Mouse (Mus musculus): ENCODE measurements around the gene Dock9.
"Not testable (repeated sequence)": the region's sequence is repeated elsewhere in the genome, so short reads cannot be mapped to it uniquely, and the experiment has no call there.

Gene Dock9

GRCm38 (mm10) chr14:121700013-121700412 is 97.6 kb downstream of the Dock9 start:
- no peak for DNase-seq (ENCODE audit: low spot score)

DNA sequence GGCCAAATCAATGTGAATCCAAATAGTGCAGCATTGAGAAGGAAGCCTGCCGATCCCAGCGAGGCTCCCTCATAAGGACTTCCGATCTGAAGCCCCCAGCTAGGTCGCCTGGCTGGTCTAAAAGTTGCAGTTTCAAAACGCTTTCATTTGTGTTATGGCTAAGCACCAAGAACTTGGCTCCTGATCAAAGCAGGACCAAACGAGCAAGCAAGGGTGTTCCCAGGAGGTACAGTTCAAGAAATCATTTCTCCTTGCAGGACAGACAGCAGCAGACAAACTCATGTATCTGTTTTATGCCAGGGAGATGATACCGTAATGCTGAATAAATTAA is 99.1 kb downstream of the Dock9 start:
- no peak for DNase-seq (ENCODE audit: low spot score)

DNA sequence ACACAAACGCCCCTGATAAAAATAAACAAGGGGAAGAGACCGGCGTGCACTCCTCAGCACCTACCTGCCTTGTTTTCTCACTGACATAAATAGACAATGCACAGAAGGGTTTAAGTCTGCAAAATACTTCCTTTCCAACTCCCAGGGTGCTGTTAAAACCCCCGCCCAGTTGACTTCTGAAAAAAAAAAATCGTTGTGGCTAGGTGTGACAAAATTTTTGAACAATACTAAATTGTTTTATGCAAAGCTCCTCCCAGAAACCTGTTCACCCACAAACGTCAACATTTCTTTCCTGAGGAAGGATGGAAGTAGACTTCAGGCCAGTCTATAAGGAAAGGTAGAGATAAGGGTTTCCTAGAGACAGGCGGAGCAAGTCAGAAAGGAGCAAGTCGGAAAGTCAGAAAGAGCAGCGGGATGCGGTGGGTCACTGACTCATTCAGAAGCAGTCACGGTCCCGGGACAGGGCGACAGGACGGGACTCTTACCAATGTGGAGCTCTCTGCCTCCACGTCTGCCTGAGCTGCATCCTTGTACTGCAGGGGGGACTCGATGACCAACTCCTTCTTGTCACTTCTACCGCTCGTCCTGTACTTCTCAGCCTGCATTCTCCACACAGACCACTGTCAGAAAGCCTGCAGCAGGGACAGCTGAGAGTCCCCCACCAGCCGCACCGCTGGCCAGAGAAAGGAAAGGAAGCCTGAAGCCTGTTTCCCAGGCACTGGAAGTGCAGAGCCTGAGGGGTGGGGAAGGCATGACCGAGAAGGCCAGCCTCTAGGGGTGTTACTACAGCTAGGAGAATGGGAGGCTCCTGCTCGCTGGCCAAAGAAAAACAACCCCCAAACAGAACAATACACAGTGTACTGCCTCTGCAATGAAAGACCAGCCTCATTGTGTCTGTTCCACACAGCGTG is 99.7 kb downstream of the Dock9 start:
- peak; percentile 58 for DNase-seq (ENCODE audit: low spot score)

- DNase-seq (ENCODE audit: low spot score) = no peak
These were observed 100.4 kb downstream of the Dock9 start for GRCm38 (mm10) chr14:121697143-121697680.

- no peak for DNase-seq (ENCODE audit: low spot score)
These were observed 101.1 kb downstream of the Dock9 start for GRCm38 (mm10) chr14:121696429-121697118.

DNA sequence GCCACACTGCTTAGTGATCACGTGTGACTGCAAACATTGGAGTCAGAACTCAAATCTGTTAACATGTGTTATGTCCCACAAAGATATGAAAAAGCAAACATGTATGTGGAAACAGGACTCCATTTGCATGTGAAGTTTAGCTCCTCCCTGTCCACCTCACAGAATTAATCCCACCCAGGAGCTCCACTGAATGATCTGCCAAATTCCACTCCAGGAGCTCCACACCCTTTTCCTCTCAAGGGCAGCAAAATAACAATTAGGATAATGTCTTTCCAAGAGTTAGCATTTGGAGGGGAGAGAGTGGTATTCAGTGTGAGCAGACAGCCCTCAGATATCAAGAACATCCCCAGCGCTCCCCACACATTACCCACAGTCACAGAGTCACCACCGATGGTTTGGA is 102.9 kb downstream of the Dock9 start:
- no peak for DNase-seq (ENCODE audit: low spot score)

- DNase-seq (ENCODE audit: low spot score) = no peak
These were observed 103.5 kb downstream of the Dock9 start for GRCm38 (mm10) chr14:121693991-121694594.

GRCm38 (mm10) chr14:121689649-121690048 is 108.0 kb downstream of the Dock9 start:
- DNase-seq (ENCODE audit: low spot score) = not testable (repeated sequence)

GRCm38 (mm10) chr14:121688175-121688574 is 109.5 kb downstream of the Dock9 start:
- DNase-seq (ENCODE audit: low spot score) = no peak

DNA sequence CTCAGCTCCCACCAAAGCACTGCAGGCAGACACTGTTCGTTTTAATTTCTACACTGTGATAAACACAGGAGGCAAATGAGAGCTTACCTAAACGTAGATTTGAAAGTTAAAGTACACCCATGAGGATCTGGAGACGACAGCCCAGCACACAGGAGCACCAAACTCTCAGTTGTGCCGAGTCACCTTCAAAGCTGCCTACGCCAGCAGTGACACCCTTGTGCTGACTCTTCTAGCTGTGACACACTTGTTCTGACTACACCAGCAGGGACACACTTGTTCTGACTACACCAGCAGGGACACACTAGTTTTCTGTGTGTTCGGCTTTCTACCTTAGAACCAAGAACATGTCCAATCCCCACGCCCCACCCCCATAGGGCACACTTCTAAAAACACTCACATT is 110.4 kb downstream of the Dock9 start:
- no peak for DNase-seq (ENCODE audit: low spot score)

- DNase-seq (ENCODE audit: low spot score) = no peak
These were observed 118.7 kb downstream of the Dock9 start for GRCm38 (mm10) chr14:121678913-121679312.

GRCm38 (mm10) chr14:121678445-121678844 is 119.2 kb downstream of the Dock9 start:
- no peak for DNase-seq (ENCODE audit: low spot score)

GRCm38 (mm10) chr14:121676596-121677330 is 120.9 kb downstream of the Dock9 start:
- DNase-seq (ENCODE audit: low spot score) = no peak

DNA sequence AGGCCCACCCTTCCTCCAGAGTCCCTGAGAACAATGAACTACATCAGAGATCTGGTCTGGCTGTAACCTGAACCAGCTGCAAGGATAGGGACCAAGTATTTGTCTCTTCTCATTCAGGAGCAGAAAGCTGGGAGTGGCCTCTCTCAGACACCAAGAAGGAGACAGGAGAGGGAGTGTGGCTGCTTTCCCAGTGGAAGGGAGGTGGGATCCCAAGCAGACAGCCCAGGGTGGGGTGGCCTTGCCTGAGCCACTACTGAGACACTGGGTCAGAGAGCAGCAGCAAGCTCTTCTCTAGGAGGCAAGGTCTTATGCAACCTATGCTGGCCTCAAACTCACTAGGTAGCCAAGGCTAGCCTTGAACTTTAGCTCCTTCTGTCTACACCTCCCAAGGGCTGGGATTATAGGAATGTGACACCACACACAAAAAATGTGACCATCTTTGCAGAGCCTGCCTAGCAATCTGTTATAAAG is 121.5 kb downstream of the Dock9 start:
- peak; percentile 58 for DNase-seq (ENCODE audit: low spot score)

- no peak for DNase-seq (ENCODE audit: low spot score)
These were observed 122.1 kb downstream of the Dock9 start for GRCm38 (mm10) chr14:121675579-121675978.

- no peak for DNase-seq (ENCODE audit: low spot score)
These were observed 122.5 kb downstream of the Dock9 start for GRCm38 (mm10) chr14:121675146-121675545.

GRCm38 (mm10) chr14:121670016-121670415 is 127.6 kb downstream of the Dock9 start:
- DNase-seq (ENCODE audit: low spot score) = no peak

GRCm38 (mm10) chr14:121666641-121667274 is 130.9 kb downstream of the Dock9 start:
- no peak for DNase-seq (ENCODE audit: low spot score)

DNA sequence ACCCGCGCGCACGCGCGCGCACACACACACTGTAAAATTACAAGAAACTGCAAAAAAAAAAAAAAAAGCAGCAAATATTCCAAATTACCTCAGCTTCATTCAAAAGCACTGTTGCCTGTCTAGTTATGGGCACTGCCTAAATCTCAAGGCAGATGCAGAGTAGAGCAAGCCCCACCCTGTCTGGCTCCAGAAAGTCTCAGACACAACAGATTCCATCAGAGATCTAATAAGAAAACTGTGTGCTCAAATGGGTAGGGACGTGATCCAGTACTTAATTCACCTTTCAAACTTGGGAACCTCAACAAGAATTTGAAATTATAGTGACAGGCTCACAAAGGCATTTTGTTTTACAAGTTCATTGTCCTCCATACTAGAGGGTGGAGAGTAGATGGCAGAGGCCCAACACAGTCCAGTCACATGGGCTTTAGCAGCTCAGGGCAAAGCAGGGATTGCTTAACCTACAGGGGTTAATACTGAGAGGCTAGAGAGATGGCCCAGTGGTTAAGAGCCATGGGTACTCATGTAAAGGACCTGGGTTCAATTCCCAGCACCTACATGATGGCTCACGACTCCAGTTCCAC is 131.9 kb downstream of the Dock9 start:
- no peak for DNase-seq (ENCODE audit: low spot score)

- DNase-seq (ENCODE audit: low spot score) = no peak
These were observed 133.7 kb downstream of the Dock9 start for GRCm38 (mm10) chr14:121663913-121664312.

DNA sequence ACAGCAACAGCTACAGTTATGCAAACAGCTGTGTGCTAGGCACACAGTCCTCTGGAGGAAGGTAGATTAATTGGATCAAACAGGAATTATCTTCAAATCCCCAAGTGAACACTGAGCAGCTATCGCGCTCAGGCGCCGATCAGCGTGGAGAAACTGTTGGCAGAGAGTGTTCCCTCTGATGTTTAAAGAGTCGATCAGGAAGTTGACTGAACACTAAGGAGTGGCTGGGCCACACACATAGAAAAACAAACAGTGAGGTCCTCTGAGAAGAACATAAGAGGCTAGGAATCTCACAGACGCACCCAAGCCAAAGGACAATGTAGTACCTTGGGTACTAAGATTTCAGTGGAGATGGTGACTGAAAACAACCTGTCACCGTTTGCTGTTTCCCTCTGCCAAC is 136.7 kb downstream of the Dock9 start:
- peak; percentile 18 for DNase-seq (ENCODE audit: low spot score)
